Mouse (Mus musculus): Measurements from ENCODE around the gene Arid3a. TPM values are rescaled to one million over a fixed set of nuclear protein-coding genes. Genes with fewer than 3 reads are reported as not detected.

Gene Arid3a
- total RNA-seq, 2 experiments from 2014 or later: 8.8 to 14.7 TPM

DNA sequence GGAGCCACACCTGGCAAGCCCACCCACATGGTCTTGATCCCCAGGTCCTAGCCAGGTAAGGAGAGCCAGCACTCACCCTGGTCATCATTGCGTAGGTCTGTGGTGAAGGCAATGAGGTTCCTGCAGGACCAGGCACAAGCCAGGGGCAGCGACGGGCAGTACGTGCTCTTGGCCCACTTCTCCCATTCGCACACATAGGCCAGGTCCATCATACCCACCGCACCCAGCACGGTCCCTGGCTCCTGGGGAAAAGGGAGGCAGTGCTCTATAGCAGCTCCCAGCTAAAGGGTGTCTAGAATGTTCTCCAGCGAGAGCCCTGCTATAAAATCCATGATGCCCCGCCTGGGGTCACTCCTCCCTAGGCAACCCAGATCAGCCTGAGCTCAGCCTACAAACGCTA, 19.4 kb upstream of the Arid3a start:
- ATAC-seq (replicated peaks; ENCODE audit: low FRiP score, poor library complexity, severe bottlenecking): no peak

DNA sequence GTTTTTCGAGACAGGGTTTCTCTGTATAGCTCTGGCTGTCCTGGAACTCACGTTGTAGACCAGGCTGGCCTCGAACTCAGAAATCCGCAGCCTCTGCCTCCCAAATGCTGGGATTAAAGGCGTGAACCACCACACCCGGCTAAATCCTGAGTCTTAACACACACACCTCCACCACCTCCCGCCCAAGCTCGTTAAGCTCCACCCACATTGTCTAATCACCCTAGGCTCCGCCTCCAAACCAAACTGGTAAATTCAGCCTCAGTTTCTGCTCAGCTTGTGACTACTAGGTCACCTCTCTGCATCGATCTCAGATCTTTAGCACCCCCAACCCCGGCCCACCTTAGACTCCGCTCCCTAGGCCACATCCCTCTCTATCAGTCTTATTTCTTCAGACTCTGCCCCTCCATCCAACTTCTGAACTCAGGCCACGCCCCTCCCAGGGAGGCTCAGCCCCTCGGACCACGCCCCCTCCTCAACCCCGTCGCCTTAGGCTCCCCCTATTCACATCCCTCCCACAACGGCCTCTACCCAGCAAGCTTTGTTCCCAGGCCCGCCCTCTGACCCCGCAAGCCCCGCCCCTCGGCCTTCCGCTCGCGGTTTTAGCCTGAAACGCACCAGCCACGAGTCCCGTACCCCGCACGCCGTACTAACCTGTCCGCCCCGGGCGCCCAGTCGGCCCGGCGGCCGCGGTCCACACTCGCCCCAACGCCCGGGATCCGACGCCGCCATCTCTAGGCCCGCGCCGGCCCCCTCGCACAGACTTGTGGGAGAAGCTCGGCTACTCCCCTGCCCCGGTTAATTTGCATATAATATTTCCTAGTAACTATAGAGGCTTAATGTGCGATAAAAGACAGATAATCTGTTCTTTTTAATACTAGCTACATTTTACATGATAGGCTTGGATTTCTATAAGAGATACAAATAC, 18.4 kb upstream of the Arid3a start, which contains the start of gene Med16:
TSS of gene Med16 (minus strand) at position 757 of the 925 bp plus-strand sequence.
- peak; percentile 84 for ATAC-seq (replicated peaks; ENCODE audit: low FRiP score, poor library complexity, severe bottlenecking)

GRCm38 (mm10) chr10:79909092-79909922, 17.5 kb upstream of the Arid3a start:
- ATAC-seq (replicated peaks; ENCODE audit: low FRiP score, poor library complexity, severe bottlenecking): peak; percentile 23; the same call in 1 of the 2 replicates

- no peak for ATAC-seq (replicated peaks; ENCODE audit: low FRiP score, poor library complexity, severe bottlenecking)
These were observed 16.3 kb upstream of the Arid3a start, which contains the start of gene Gm26602 for GRCm38 (mm10) chr10:79910556-79910955. Gene Gm26602, plus strand, starts transcription at chr10:79910856.

DNA sequence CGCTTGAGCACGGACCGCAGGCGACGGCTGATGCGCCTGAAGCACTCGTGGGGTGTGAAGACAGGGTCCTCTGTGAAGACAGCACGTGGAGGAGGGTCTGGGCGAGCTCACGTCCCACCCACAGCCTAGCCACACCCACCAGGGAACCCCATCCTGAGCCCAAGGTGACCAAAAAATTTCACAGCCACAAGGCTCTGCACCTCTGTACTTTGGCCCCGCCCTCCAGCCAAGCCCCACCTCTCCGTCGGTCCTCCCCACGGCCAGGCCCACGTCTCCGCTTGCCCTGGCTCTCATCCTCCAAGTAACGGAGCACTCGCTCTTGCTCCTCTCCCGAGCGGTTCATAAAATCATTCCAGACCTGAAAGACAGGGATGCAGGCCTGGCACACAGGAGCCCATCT, 14.4 kb upstream of the Arid3a start:
- no peak for ATAC-seq (replicated peaks; ENCODE audit: low FRiP score, poor library complexity, severe bottlenecking)

DNA sequence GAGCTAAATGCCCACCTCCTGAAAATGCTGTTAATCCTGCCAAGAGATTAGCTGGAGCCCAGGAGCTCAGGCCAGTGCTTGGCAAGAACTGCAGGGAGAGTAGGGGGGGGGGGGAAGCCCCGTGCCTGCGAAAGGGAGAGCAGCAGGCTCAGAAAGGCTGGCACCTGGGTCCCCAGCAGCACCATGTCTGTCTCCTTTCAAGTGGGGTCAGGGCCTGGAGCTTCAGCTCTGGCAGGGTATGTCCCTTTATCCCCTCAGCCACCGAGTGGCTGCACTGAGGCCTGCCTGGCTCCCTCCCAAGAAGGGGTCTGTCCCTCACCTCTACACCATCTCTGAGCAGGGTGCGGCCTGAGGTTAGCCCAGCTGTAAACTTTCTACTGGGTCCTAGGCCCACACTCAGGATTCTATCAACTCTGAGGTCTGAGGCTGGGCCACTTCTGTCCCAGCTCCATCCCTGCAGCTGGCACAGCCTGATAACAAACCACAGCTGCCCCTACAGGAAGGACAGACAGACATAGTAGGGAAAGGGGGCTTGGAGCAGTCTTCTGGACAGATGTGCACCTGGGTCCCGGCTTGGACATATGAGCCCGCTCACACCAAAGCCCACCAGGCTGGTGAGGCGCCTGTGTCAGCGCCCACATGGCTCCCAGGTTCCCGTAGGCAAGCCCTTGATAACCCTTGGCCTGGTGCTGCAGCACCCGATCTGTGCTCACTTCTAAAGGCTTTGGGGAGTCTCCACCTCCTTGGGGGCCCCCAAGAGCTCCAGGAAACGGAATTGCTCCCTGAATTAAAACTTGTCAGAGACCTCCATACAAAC, 12.5 kb upstream of the Arid3a start:
- peak; percentile 56 for ATAC-seq (replicated peaks; ENCODE audit: low FRiP score, poor library complexity, severe bottlenecking)

DNA sequence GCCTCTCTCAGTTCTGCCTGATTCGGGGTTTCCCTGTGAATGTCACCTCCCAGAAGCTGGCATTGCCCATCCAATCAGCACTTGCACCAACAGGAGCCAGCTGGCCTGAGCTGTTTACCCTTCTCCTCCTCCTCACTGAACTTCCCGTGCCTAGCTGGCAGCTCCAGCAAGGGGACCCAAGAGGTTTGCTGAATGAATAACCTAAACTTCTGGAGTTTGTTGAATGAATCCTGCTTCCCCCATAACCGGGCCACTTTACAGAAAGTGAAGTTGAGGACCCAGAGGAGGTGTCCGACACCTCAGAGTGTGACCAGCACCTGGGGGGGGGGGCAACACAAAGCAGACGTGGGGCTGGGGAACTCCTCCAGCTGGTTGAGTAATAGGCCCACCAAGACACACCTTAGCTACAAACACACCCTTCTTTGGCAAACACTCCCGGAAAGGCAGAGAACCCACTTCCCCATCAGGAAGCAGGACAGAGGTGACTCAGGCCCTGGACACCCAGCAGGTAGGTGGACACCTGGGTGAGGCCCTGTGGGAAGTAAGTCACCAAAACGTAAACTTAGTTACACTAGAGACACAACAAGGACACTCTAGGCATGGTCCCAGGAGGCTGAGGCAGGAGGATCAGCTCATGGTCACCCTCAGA, 11.8 kb upstream of the Arid3a start:
- no peak for ATAC-seq (replicated peaks; ENCODE audit: low FRiP score, poor library complexity, severe bottlenecking)

GRCm38 (mm10) chr10:79916081-79916480, 10.8 kb upstream of the Arid3a start:
- ATAC-seq (replicated peaks; ENCODE audit: low FRiP score, poor library complexity, severe bottlenecking): no peak

GRCm38 (mm10) chr10:79916808-79917531, 9.9 kb upstream of the Arid3a start, which contains the start of gene Kiss1r:
Gene Kiss1r, plus strand, starts transcription at chr10:79916971.
- ATAC-seq (replicated peaks; ENCODE audit: low FRiP score, poor library complexity, severe bottlenecking): peak; percentile 78

- ATAC-seq (replicated peaks; ENCODE audit: low FRiP score, poor library complexity, severe bottlenecking): no peak
These were observed 9.2 kb upstream of the Arid3a start for GRCm38 (mm10) chr10:79917532-79918100.

- ATAC-seq (replicated peaks; ENCODE audit: low FRiP score, poor library complexity, severe bottlenecking): no peak
These were observed 8.4 kb upstream of the Arid3a start for GRCm38 (mm10) chr10:79918231-79919078.

DNA sequence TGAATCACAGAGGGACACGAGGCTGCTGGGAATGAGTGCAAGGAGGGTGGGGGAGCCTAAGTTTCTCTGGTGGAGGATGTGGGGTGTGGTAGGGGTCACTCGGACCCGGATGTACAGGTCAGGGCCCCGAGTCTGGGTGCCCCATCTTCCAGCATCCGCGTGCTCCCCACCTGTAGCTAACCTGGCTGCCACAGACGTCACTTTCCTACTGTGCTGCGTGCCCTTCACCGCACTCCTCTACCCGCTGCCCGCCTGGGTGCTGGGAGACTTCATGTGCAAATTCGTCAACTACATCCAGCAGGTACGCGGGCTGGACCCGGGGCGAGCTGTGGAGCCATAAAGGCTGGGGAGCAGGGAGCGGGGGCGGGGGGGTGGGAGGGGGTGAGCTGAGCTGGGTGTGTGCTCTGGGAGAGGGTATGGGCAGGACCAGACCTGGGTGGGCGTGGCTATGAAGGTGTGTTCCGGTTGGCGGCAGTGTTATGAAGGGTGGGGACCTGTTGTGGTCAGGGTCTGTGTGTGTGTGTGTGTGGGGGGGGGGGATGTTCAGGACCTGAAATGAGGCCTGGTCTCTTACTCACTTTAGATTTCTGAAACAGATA, 7.5 kb upstream of the Arid3a start:
- ATAC-seq (replicated peaks; ENCODE audit: low FRiP score, poor library complexity, severe bottlenecking): no peak

DNA sequence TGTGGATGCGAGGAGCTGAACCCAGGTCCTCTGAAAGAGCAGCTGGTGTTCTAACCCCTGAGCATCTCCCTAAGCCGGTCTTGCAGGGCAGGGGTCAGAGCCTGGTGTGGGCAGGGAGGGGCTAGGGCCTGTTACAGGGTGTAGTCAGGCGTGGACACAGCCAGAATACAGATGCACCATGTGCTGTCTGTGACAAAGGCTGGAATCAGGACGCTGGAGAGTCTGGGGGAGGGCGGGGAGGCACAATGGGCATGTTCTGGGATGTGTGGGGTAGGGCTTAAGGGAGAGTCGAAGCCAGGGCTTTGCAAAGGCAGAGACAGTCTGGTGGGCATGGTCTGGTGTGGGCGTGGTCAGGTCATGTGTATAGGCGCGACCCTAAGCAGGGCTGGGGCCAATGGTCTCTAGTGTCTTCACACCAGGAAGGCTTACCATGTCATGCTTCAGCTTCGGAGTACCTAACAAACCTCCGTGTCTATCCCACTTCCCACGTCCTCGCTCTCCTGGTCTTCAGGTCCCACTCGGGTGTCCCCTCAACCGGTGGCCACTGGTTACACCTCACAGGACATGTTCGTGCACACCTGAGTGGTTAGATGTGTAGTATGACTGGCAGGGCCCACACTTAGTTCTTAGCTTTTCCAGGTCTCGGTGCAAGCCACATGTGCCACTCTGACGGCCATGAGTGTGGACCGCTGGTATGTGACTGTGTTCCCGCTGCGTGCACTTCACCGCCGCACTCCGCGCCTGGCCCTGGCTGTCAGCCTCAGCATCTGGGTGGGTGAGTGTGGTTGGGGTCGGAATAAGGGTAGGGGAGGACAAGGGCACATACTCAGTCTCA, 6.6 kb upstream of the Arid3a start:
- no peak for ATAC-seq (replicated peaks; ENCODE audit: low FRiP score, poor library complexity, severe bottlenecking)

DNA sequence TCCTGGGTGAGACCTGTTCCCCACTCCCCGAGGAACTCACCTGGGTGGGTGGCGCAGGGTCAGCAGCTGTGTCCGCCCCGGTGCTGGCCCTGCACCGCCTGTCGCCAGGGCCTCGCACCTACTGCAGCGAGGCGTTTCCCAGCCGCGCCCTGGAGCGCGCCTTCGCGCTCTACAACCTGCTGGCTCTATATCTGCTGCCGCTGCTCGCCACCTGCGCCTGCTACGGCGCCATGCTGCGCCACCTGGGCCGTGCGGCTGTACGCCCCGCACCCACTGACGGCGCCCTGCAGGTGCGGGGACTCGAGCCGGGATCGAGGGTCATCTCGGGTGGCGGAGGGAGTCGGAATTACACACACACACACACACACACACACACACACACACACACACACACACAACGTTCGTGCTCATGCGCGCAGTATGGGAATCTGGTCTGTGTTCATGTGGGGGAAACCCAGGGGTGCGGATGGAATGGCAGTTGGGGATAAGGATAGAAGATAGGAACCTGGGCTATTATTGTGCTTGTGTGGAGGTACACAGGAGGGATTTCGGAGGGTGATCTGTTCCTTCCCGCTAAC, 5.8 kb upstream of the Arid3a start, which contains the start of gene R3hdm4:
TSS of gene R3hdm4 (minus strand) at position 251 of the 578 bp plus-strand sequence.
- ATAC-seq (replicated peaks; ENCODE audit: low FRiP score, poor library complexity, severe bottlenecking): no peak

- ATAC-seq (replicated peaks; ENCODE audit: low FRiP score, poor library complexity, severe bottlenecking): no peak
These were observed 5.3 kb upstream of the Arid3a start for GRCm38 (mm10) chr10:79921572-79921971.

Measured in erythroblast, adult 5-6 weeks (primary cell).